Mouse (Mus musculus): Measurements from ENCODE around the gene Lrrc1. TPM values are rescaled to one million over a fixed set of nuclear protein-coding genes. Genes with fewer than 3 reads are reported as not detected.

The Lrrc1 gene
- polyA plus RNA-seq, 1 experiment, result 33.2 TPM

GRCm38 (mm10) chr9:77463861-77464260 lies 80.8 kb downstream of the Lrrc1 start:
- no peak for DNase-seq (ENCODE audit: low spot score)

GRCm38 (mm10) chr9:77463195-77463594 lies 81.5 kb downstream of the Lrrc1 start:
- DNase-seq (ENCODE audit: low spot score), result no peak

GRCm38 (mm10) chr9:77461371-77461915 lies 83.2 kb downstream of the Lrrc1 start:
- no peak for DNase-seq (ENCODE audit: low spot score)

- no peak for DNase-seq (ENCODE audit: low spot score)
Observed at GRCm38 (mm10) chr9:77460408-77460807, 84.3 kb downstream of the Lrrc1 start.

GRCm38 (mm10) chr9:77459365-77459764 lies 85.3 kb downstream of the Lrrc1 start:
- no peak for DNase-seq (ENCODE audit: low spot score)

- DNase-seq (ENCODE audit: low spot score), result no peak
Observed at GRCm38 (mm10) chr9:77456169-77456826, 88.4 kb downstream of the Lrrc1 start.

GRCm38 (mm10) chr9:77455439-77456168 lies 89.1 kb downstream of the Lrrc1 start:
- DNase-seq (ENCODE audit: low spot score), result no peak

GRCm38 (mm10) chr9:77452046-77452807 lies 92.4 kb downstream of the Lrrc1 start:
- no peak for DNase-seq (ENCODE audit: low spot score)

GRCm38 (mm10) chr9:77450447-77450846 lies 94.2 kb downstream of the Lrrc1 start:
- DNase-seq (ENCODE audit: low spot score), result no peak

GRCm38 (mm10) chr9:77444876-77445275 lies 99.8 kb downstream of the Lrrc1 start:
- DNase-seq (ENCODE audit: low spot score), result no peak

GRCm38 (mm10) chr9:77439371-77439770 lies 105.3 kb downstream of the Lrrc1 start:
- no peak for DNase-seq (ENCODE audit: low spot score)

GRCm38 (mm10) chr9:77438836-77439271 lies 105.8 kb downstream of the Lrrc1 start:
- DNase-seq (ENCODE audit: low spot score), result no peak

- DNase-seq (ENCODE audit: low spot score), result no peak
Observed at GRCm38 (mm10) chr9:77437131-77437530, 107.5 kb downstream of the Lrrc1 start.

- DNase-seq (ENCODE audit: low spot score), result no peak
Observed at GRCm38 (mm10) chr9:77434965-77435364, 109.7 kb downstream of the Lrrc1 start.

GRCm38 (mm10) chr9:77433476-77433875 lies 111.2 kb downstream of the Lrrc1 start:
- no peak for DNase-seq (ENCODE audit: low spot score)

- no peak for DNase-seq (ENCODE audit: low spot score)
Observed at GRCm38 (mm10) chr9:77432030-77432429, 112.6 kb downstream of the Lrrc1 start.

GRCm38 (mm10) chr9:77430413-77431087 lies 114.1 kb downstream of the Lrrc1 start:
- no peak for DNase-seq (ENCODE audit: low spot score)

GRCm38 (mm10) chr9:77429230-77430015 lies 115.2 kb downstream of the Lrrc1 start:
- no peak for DNase-seq (ENCODE audit: low spot score)

GRCm38 (mm10) chr9:77428748-77429140 lies 115.9 kb downstream of the Lrrc1 start:
- no peak for DNase-seq (ENCODE audit: low spot score)

GRCm38 (mm10) chr9:77428115-77428747 lies 116.4 kb downstream of the Lrrc1 start:
- DNase-seq (ENCODE audit: low spot score), result no peak
